Mouse (Mus musculus): ENCODE measurements around the gene Ptcd1. TPM values are rescaled to one million over a fixed set of nuclear protein-coding genes. Genes with fewer than 3 reads are reported as not detected.
"Not testable (repeated sequence)": the region's sequence is repeated elsewhere in the genome, so short reads cannot be mapped to it uniquely, and the experiment has no call there.

The Ptcd1 gene
- polyA plus RNA-seq, 1 experiment from 2014 or later, result 19.4 TPM

DNA sequence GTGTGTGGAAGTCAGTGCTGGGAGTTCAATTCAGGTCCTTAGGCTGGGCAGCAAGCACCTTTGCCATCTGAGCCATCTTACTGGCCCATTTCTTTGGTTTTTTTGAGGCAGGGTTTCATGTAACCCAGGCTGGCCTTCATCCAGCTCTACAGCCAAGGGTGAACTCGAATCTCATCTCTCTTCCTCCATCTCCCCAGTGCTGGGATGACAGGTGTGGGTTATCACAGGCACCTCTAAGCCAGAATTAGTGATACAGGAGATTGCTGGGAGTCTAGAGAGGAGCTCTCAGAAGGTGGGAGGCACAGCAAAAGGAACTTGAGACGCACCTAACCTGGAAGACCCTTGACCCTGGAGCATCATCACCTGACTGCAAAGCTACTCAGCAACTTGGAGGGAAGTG is 53.5 kb downstream of the Ptcd1 start:
- Histone ChIP-seq H3K9me3 (no peaks in the 10 kb centered on the region), H3K4me3 (peak overlapping the region; percentile 63), H3K9ac (no peak overlapping the region), H3K27ac (no peak overlapping the region), H3K27me3 (no peaks in the 10 kb centered on the region), H3K4me2 (peak overlapping the region; percentile 87), H3K4me1 (peaks cover 19% of the 10 kb centered on the region), H3K36me3 (peaks cover 30% of the 10 kb centered on the region)
- no peak for ATAC-seq (ENCODE audit: insufficient number of reproducible peaks, insufficient read depth, low FRiP score, low TSS enrichment, low read depth)
- 48% methylated on average over 2 of the region's 2 CpGs for WGBS

DNA sequence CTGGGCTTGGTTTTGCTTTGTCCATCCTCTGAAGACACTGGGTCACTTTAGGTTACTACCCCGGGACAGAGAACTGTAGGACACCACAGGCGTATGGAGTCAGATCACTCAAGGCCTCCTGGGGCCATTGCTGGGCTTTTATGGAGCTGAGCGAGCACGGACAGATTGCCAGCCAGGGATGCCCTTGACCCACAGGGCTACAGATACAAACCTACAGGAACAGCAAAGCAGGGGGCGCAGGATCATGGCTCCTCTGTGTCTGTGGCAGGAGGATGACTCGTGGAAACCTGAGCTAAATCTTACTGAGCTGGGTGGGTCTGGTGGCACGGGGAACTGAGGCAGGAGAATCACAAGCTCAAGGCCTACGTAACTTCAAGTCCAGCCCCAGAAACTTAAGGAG is 54.3 kb downstream of the Ptcd1 start:
- Histone ChIP-seq H3K9ac (no peak overlapping the region), H3K4me2 (no peak overlapping the region), H3K9me3 (no peaks in the 10 kb centered on the region), H3K36me3 (peaks cover 38% of the 10 kb centered on the region), H3K27ac (no peak overlapping the region), H3K27me3 (no peaks in the 10 kb centered on the region), H3K4me3 (no peak overlapping the region), H3K4me1 (peaks cover 19% of the 10 kb centered on the region)
- 80% methylated on average over 8 of the region's 8 CpGs for WGBS
- no peak for ATAC-seq (ENCODE audit: insufficient number of reproducible peaks, insufficient read depth, low FRiP score, low TSS enrichment, low read depth)

DNA sequence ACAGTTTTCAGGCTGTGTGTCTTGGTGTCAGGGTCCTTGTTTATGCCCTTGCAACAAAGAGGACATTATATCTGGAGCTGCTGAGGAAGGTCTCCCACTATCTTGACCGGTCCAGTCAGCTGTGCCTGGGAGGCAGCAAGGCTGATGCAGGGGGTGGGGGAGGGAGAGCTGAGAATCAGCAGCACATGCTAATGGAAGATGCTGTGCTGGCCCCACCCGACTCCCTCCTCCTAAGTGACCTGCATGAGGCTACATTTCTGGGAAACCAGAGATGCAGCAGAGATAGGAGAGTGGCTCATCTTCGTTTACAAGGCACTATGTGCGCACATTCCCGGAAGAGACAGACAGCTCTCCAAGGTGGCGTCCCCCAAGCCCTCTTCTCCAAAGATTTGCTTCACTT is 56.5 kb downstream of the Ptcd1 start:
- no peak for ATAC-seq (ENCODE audit: insufficient number of reproducible peaks, insufficient read depth, low FRiP score, low TSS enrichment, low read depth)
- peaks cover 59% of the 10 kb centered on the region for H3K36me3 ChIP-seq
- no peaks in the 10 kb centered on the region for H3K9me3 ChIP-seq
- H3K27me3 ChIP-seq, result no peaks in the 10 kb centered on the region
- WGBS, result 83% methylated on average over 6 of the region's 6 CpGs
- peaks cover 11% of the 10 kb centered on the region; the same call in 1 of the 2 replicates for H3K4me1 ChIP-seq
- no peak overlapping the region for H3K9ac ChIP-seq
- no peak overlapping the region for H3K27ac ChIP-seq
- H3K4me3 ChIP-seq, result no peak overlapping the region
- no peak overlapping the region for H3K4me2 ChIP-seq

DNA sequence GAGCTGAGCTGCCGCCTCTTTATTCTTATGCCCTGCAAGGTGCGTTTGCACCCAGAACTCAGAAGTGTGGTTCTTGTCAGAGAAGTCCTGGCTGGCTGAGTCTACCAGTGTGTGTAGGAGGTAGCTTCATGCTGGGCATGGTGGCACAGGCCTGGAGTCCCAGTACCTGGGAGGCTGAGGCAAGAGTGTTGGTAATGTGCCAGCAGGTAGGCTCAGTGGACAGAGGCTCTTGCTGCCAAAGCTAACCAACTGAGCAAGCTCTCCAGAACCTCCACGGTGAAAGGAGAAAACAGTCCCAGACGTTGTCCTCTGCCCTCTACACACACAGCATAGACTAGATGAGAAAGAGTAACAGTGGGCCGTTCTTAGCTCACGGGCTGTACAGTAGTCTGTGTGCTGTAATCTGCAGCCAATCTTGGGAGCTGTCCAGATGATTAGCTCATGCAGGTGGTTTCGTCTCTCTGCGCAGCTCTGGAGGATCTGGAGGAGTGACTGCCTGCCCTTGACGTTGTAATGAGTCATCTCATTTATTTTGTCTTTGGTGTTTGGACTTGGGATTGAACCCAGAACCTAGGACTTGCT is 61.1 kb downstream of the Ptcd1 start:
- 91% methylated on average over 9 of the region's 9 CpGs for WGBS
- ATAC-seq (ENCODE audit: insufficient number of reproducible peaks, insufficient read depth, low FRiP score, low TSS enrichment, low read depth), result no peak
- H3K36me3 ChIP-seq, result peaks cover 96% of the 10 kb centered on the region

DNA sequence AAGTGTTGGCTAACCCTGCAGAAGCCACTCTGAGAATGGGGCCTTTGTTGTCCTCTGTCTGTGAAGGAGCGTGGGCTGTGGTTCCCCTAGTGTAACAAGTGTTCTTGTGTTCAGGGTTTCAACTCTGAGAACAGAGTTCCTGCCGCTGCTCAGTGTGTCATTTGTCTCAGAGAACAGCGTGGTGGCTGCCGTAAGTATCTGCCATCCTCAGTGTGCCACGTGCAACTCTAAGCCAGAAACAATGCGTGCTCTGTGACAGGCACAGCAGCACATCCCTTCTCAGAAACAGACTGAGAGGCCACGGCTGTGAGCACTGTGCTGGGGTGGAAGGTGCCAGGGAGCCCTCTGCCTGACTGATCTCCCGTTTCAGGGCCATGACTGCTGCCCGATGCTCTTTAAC is 62.6 kb downstream of the Ptcd1 start:
- no peaks in the 10 kb centered on the region for H3K4me1 ChIP-seq
- ATAC-seq (ENCODE audit: insufficient number of reproducible peaks, insufficient read depth, low FRiP score, low TSS enrichment, low read depth), result peak; percentile 35; the same call in 1 of the 2 replicates
- no peaks in the 10 kb centered on the region for H3K27me3 ChIP-seq
- H3K4me3 ChIP-seq, result no peak overlapping the region
- WGBS, result 48% methylated on average over 9 of the region's 9 CpGs
- peaks cover 96% of the 10 kb centered on the region for H3K36me3 ChIP-seq
- no peaks in the 10 kb centered on the region for H3K9me3 ChIP-seq
- H3K4me2 ChIP-seq, result no peak overlapping the region
- H3K27ac ChIP-seq, result no peak overlapping the region
- H3K9ac ChIP-seq, result no peak overlapping the region

More for the DNA sequence above, 61.1 kb downstream of the Ptcd1 start:
- H3K27ac ChIP-seq, result no peak overlapping the region
- no peaks in the 10 kb centered on the region for H3K4me1 ChIP-seq
- no peak overlapping the region for H3K4me2 ChIP-seq
- no peaks in the 10 kb centered on the region for H3K9me3 ChIP-seq
- no peaks in the 10 kb centered on the region for H3K27me3 ChIP-seq
- H3K9ac ChIP-seq, result no peak overlapping the region
- H3K4me3 ChIP-seq, result no peak overlapping the region

DNA sequence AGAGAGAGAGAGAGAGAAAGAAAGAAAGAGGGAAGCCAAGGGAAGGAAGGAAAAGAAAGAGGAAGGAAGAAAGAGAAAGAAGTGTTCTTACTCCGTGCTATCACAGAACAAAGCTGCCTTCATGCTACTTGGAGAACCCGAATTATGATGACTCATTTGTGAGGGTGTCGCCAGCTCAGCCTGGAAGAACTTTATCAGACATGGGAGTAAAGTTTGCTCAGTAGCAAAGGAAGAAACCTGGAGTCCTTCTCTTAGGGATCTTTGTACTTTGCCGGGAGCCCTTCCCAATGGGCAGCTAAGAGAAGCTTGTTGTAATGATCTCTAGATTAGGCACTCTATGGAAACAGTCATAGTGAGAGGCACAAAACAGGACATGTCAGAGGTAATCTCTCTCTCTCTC is 64.2 kb downstream of the Ptcd1 start:
- 92% methylated on average over 4 of the region's 4 CpGs for WGBS
- Histone ChIP-seq H3K9me3 (no peaks in the 10 kb centered on the region), H3K4me1 (no peaks in the 10 kb centered on the region), H3K36me3 (peaks cover 96% of the 10 kb centered on the region), H3K27me3 (no peaks in the 10 kb centered on the region), H3K4me2 (no peak overlapping the region), H3K27ac (no peak overlapping the region), H3K9ac (no peak overlapping the region), H3K4me3 (no peak overlapping the region)
- no peak for ATAC-seq (ENCODE audit: insufficient number of reproducible peaks, insufficient read depth, low FRiP score, low TSS enrichment, low read depth)

DNA sequence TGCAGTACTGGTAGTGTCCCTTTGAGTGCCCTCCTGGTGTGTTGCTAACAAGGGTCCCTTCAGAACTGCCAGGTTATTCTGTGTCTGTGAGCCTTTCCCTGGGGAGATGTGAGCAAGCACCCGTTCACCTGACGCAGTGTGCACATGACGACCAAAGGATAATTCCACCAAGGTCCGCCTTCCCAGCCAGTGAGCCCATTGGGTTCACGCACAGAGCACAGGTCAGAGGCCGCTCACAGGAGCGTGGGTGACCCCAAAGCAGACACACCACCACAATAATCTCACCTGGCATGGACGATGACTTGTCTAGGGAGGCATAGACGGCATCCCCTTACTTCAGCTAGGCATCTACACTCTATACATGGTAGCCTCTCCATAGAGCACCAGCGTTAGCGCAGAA is 65.5 kb downstream of the Ptcd1 start:
- not testable (repeated sequence) for ATAC-seq (ENCODE audit: insufficient number of reproducible peaks, insufficient read depth, low FRiP score, low TSS enrichment, low read depth); H3K27ac ChIP-seq; H3K27me3 ChIP-seq; H3K4me3 ChIP-seq; H3K4me1 ChIP-seq; H3K9me3 ChIP-seq; H3K9ac ChIP-seq; H3K4me2 ChIP-seq
- peaks cover 97% of the 10 kb centered on the region for H3K36me3 ChIP-seq
- 94% methylated on average over 11 of the region's 11 CpGs for WGBS

DNA sequence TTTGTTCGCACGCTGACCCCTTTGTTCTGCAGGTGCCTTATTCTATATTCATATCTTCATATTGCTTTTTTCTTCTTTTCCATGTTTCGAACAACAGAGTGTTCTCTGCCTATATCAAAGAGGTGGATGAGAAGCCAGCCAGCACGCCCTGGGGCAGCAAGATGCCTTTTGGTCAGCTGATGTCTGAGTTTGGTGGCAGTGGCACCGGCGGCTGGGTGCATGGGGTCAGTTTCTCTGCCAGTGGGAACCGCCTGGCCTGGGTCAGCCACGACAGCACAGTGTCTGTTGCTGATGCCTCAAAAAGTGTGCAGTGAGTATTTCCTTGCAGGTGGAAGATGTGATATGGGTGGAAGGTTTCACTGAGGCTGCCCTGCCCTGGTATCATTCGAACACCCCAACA is 65.9 kb downstream of the Ptcd1 start:
- Histone ChIP-seq H3K4me1 (no peaks in the 10 kb centered on the region), H3K27me3 (no peaks in the 10 kb centered on the region), H3K27ac (no peak overlapping the region), H3K36me3 (peaks cover 97% of the 10 kb centered on the region), H3K4me3 (no peak overlapping the region), H3K9me3 (no peaks in the 10 kb centered on the region), H3K9ac (no peak overlapping the region), H3K4me2 (no peak overlapping the region)
- 94% methylated on average over 9 of the region's 9 CpGs for WGBS
- no peak for ATAC-seq (ENCODE audit: insufficient number of reproducible peaks, insufficient read depth, low FRiP score, low TSS enrichment, low read depth)

DNA sequence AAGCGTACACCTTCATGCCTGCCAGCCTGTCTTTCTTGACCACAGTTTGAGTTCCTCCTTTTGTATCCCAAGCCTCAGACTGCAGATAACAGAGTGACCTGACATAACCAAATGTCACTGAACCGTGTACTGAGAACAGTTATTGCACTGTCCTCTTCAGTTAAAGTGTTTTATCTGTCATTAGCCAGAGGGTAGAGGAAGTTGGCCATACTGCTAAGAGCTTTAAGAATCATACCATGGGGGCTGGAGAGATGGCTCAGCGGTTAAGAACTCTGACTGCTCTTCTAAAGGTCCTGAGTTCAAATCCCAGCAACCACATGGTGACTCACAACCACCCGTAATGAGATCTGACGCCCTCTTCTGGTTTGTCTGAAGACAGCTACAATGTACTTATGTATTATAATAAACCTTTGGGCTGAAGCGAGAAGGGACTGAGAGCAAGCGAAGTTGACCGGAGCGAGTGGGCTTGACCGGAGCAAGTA is 68.5 kb downstream of the Ptcd1 start:
- ATAC-seq (ENCODE audit: insufficient number of reproducible peaks, insufficient read depth, low FRiP score, low TSS enrichment, low read depth), result no peak
- Histone ChIP-seq H3K27me3 (no peaks in the 10 kb centered on the region), H3K9ac (no peak overlapping the region), H3K36me3 (peaks cover 95% of the 10 kb centered on the region), H3K4me2 (no peak overlapping the region), H3K4me3 (no peak overlapping the region), H3K4me1 (no peaks in the 10 kb centered on the region), H3K9me3 (no peaks in the 10 kb centered on the region), H3K27ac (no peak overlapping the region)
- WGBS, result 93% methylated on average over 10 of the region's 10 CpGs

Other genes with a start within 250 kb of the Ptcd1 start
- 15.4 and 18.0 TPM in 2 replicates for gene Smurf1, start 201.3 kb downstream of the Ptcd1 start, polyA plus RNA-seq (2015; fragmentation: Nextera tagmentation; extraction: Ambion mirVana)
- gene Gm4871, start 134.4 kb downstream of the Ptcd1 start, polyA plus RNA-seq (2015; fragmentation: Nextera tagmentation; extraction: Ambion mirVana), result not detected in 2 replicates
- gene 1700018F24Rik, start 124.1 kb downstream of the Ptcd1 start, polyA plus RNA-seq (2015; fragmentation: Nextera tagmentation; extraction: Ambion mirVana), result not detected in 2 replicates
- gene Arpc1a, start 83.3 kb downstream of the Ptcd1 start, polyA plus RNA-seq (2015; fragmentation: Nextera tagmentation; extraction: Ambion mirVana), result 144 and 157 TPM in 2 replicates
- gene Kpna7, start 83.1 kb downstream of the Ptcd1 start, polyA plus RNA-seq (2015; fragmentation: Nextera tagmentation; extraction: Ambion mirVana), result not detected in 2 replicates
- gene Arpc1b, start 52.9 kb downstream of the Ptcd1 start, polyA plus RNA-seq (2015; fragmentation: Nextera tagmentation; extraction: Ambion mirVana), result 177 and 178 TPM in 2 replicates
- gene Pdap1, start 26.9 kb downstream of the Ptcd1 start, polyA plus RNA-seq (2015; fragmentation: Nextera tagmentation; extraction: Ambion mirVana), result 128 and 146 TPM in 2 replicates
- gene Bud31, start 26.7 kb downstream of the Ptcd1 start, polyA plus RNA-seq (2015; fragmentation: Nextera tagmentation; extraction: Ambion mirVana), result 201 and 225 TPM in 2 replicates
- gene Cpsf4, start 105 bp upstream of the Ptcd1 start, polyA plus RNA-seq (2015; fragmentation: Nextera tagmentation; extraction: Ambion mirVana), result 52.1 and 58.7 TPM in 2 replicates
- gene Atp5j2, start 25.0 kb upstream of the Ptcd1 start, polyA plus RNA-seq (2015; fragmentation: Nextera tagmentation; extraction: Ambion mirVana), result 668 and 696 TPM in 2 replicates
- gene Zkscan14, start 34.8 kb upstream of the Ptcd1 start, polyA plus RNA-seq (2015; fragmentation: Nextera tagmentation; extraction: Ambion mirVana), result 11.2 and 11.9 TPM in 2 replicates
- 18.0 and 18.2 TPM in 2 replicates for gene Zkscan5, start 37.5 kb upstream of the Ptcd1 start, polyA plus RNA-seq (2015; fragmentation: Nextera tagmentation; extraction: Ambion mirVana)
- 33.7 and 36.2 TPM in 2 replicates for gene Zfp655, start 64.6 kb upstream of the Ptcd1 start, polyA plus RNA-seq (2015; fragmentation: Nextera tagmentation; extraction: Ambion mirVana)
- gene Zscan25, start 113.4 kb upstream of the Ptcd1 start, polyA plus RNA-seq (2015; fragmentation: Nextera tagmentation; extraction: Ambion mirVana), result 0.80 and 0.83 TPM in 2 replicates
- gene Cyp3a57, start 178.2 kb upstream of the Ptcd1 start, polyA plus RNA-seq (2015; fragmentation: Nextera tagmentation; extraction: Ambion mirVana), result not detected in 2 replicates